Mouse (Mus musculus): ENCODE measurements around the gene Olfr1148. TPM values are rescaled to one million over a fixed set of nuclear protein-coding genes. Genes with fewer than 3 reads are reported as not detected.

Gene Olfr1148
- polyA plus RNA-seq (2015; fragmentation: Nextera tagmentation; extraction: Ambion mirVana): not detected in 2 replicates

DNA sequence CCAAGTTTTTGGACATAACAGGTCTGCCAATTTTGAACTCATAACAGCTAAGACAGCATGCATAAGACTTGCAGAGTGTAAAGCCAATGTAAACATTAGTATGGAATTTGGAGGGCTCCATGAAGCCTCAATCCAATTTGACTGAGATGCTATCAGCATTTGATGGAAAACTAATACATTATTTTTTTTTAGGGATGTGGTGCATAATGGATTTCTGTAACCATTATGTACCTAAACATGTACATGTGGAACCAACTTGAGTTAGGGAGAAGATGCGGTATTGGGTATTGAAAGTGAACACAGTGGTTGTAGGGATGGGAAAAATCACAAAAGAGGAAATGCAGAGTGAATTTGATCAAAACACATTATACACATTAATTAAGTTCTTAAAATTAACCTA is at the start of gene Olfr1148:
TSS of gene Olfr1148 (plus strand) at position 301 of the 400 bp plus-strand sequence.
- Histone ChIP-seq H3K9me3 (ENCODE audit: low read length) (no peaks in the 10 kb centered on the region), H3K9ac (replicated peaks; ENCODE audit: low read length) (no peak within 1 kb of the TSS), H3K4me3 (ENCODE audit: low read length) (no peak within 1 kb of the TSS), H3K4me1 (ENCODE audit: insufficient read depth, low read length) (no peaks in the 10 kb centered on the region), H3K4me2 (replicated peaks; ENCODE audit: low read depth, low read length) (no peak within 1 kb of the TSS), H3K27ac (ENCODE audit: low read length) (no peak within 1 kb of the TSS), H3K27me3 (ENCODE audit: insufficient read depth, low read length) (no peaks in the 10 kb centered on the region), H3K36me3 (ENCODE audit: insufficient read depth, low read length) (no peaks in the 10 kb centered on the region)
- no peak for ATAC-seq (ENCODE audit: low FRiP score, low TSS enrichment)
- 91% methylated on average over 1 of the region's 1 CpGs for WGBS

DNA sequence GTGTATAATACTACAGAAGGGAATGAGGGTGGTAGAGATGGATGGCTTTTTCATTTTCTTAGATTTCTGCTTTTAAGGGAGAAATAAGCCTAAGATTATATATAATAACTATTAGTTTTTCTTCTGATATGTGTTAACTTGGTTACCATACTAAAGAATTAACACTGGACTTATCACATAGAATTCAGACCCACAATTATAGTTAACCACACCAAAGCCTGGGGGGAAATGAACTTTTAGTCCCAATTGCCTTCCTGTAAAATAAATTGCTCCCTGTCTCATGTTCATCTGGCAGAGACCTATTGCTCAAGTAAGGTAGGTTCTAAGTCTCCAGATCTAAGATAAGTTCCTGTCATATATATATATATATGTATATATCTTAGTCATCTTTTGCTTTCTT is 30.0 kb upstream of the Olfr1148 start, which contains the start of gene Olfr1143:
TSS of gene Olfr1143 (plus strand) at position 301 of the 400 bp plus-strand sequence.
- H3K4me1 ChIP-seq (ENCODE audit: insufficient read depth, low read length): no peaks in the 10 kb centered on the region
- no peak within 1 kb of the TSS for H3K4me3 ChIP-seq (ENCODE audit: low read length)
- no peaks in the 10 kb centered on the region for H3K9me3 ChIP-seq (ENCODE audit: low read length)
- H3K27ac ChIP-seq (ENCODE audit: low read length): no peak within 1 kb of the TSS
- no peaks in the 10 kb centered on the region for H3K36me3 ChIP-seq (ENCODE audit: insufficient read depth, low read length)
- no peak within 1 kb of the TSS for H3K4me2 ChIP-seq (replicated peaks; ENCODE audit: low read depth, low read length)
- H3K9ac ChIP-seq (replicated peaks; ENCODE audit: low read length): no peak within 1 kb of the TSS
- no peaks in the 10 kb centered on the region for H3K27me3 ChIP-seq (ENCODE audit: insufficient read depth, low read length)
- ATAC-seq (ENCODE audit: low FRiP score, low TSS enrichment): no peak

DNA sequence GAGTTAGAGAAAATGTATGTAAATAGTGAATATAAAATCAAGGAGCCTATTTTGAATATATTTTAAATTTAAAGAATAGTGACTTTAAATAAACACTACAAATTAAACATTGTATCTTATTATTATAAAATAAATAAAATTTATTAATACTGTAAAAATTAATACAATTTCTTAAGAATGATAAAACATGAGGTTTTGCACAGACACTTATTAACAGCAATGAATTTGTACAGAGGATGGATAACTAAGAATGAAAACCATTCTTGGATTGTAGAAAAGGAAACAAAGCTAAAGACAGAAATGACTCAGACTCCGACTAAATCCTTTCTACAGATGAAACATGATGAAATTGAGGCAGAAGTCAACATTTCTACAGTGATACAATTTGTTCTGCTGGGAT is 20.8 kb upstream of the Olfr1148 start, which contains the start of gene Olfr1145:
TSS of gene Olfr1145 (plus strand) at position 301 of the 400 bp plus-strand sequence.
- 84% methylated on average over 1 of the region's 1 CpGs for WGBS
- H3K27ac ChIP-seq (ENCODE audit: low read length): no peak within 1 kb of the TSS
- H3K27me3 ChIP-seq (ENCODE audit: insufficient read depth, low read length): no peaks in the 10 kb centered on the region
- H3K4me3 ChIP-seq (ENCODE audit: low read length): no peak within 1 kb of the TSS
- no peaks in the 10 kb centered on the region for H3K4me1 ChIP-seq (ENCODE audit: insufficient read depth, low read length)
- no peak for ATAC-seq (ENCODE audit: low FRiP score, low TSS enrichment)
- H3K9me3 ChIP-seq (ENCODE audit: low read length): no peaks in the 10 kb centered on the region
- no peak within 1 kb of the TSS for H3K9ac ChIP-seq (replicated peaks; ENCODE audit: low read length)
- no peaks in the 10 kb centered on the region for H3K36me3 ChIP-seq (ENCODE audit: insufficient read depth, low read length)
- H3K4me2 ChIP-seq (replicated peaks; ENCODE audit: low read depth, low read length): no peak within 1 kb of the TSS

DNA sequence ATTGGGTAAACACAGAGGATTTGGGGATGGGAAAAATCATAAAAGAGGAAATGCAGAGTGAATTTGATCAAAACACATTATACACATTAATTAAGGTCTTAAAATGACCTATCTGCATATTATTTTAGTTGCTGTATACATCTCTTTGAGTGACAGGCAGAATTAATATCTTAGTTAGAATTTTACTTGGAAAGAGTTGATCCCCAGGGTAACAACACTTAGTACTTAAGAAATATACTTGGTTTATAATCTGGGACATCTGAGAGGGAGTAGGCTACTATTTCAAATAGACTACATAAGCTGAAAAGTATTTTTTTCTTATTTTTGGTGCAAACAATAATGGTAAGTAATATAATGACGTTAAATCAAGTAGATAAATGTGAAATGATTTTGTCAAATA is 13.4 kb downstream of the Olfr1148 start, which contains the start of gene Olfr1150-ps1:
TSS of gene Olfr1150-ps1 (plus strand) at position 301 of the 400 bp plus-strand sequence.
- Histone ChIP-seq H3K27ac (ENCODE audit: low read length) (no peak within 1 kb of the TSS), H3K4me2 (replicated peaks; ENCODE audit: low read depth, low read length) (no peak within 1 kb of the TSS), H3K4me1 (ENCODE audit: insufficient read depth, low read length) (no peaks in the 10 kb centered on the region), H3K36me3 (ENCODE audit: insufficient read depth, low read length) (no peaks in the 10 kb centered on the region), H3K27me3 (ENCODE audit: insufficient read depth, low read length) (no peaks in the 10 kb centered on the region), H3K9ac (replicated peaks; ENCODE audit: low read length) (no peak within 1 kb of the TSS), H3K9me3 (ENCODE audit: low read length) (no peaks in the 10 kb centered on the region), H3K4me3 (ENCODE audit: low read length) (no peak within 1 kb of the TSS)
- 87% methylated on average over 1 of the region's 1 CpGs for WGBS
- no peak for ATAC-seq (ENCODE audit: low FRiP score, low TSS enrichment)

DNA sequence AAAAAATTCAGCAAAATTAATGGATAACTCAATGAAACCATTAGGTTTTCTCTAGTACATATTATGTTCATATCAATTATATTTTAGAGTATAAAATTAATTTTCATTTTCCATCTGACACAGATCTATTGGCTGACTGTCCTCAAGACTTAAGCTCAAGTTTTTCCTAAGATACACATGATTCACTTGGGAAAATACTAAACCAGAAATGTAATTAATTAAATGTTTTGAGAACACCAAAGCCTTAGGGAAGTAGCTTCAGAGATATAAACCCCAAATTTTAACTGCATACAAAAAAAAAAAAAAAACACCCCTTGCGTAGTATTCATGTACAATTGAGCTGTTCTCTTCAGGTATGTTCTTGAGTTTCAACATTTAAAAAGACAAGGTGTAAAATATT is 25.2 kb downstream of the Olfr1148 start, which contains the start of gene Olfr1151:
TSS of gene Olfr1151 (plus strand) at position 301 of the 400 bp plus-strand sequence.
- WGBS: 93% methylated on average over 1 of the region's 1 CpGs

DNA sequence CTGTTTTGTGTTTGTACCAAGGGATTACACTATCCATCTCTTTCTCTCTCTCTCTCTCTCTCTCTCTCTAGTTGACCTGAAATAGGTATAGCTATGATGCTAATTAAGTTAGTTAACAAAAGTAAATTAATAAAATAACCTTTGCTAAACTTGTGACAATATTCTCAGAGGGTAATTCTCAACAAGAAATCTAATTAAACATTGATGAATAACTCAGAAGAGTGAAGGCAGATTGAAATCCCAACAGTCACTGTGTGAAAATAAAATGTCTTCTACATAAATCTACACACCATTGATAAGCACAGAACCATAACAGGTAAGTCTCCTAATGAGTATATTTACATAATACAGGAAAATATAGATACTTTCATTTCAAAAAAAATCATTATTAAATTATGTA is 35.9 kb downstream of the Olfr1148 start, which contains the start of gene Olfr1152:
TSS of gene Olfr1152 (plus strand) at position 301 of the 400 bp plus-strand sequence.
- ATAC-seq (ENCODE audit: low FRiP score, low TSS enrichment): no peak
- Histone ChIP-seq H3K4me3 (ENCODE audit: low read length) (no peak within 1 kb of the TSS), H3K27ac (ENCODE audit: low read length) (no peak within 1 kb of the TSS), H3K9ac (replicated peaks; ENCODE audit: low read length) (no peak within 1 kb of the TSS), H3K27me3 (ENCODE audit: insufficient read depth, low read length) (no peaks in the 10 kb centered on the region), H3K9me3 (ENCODE audit: low read length) (no peaks in the 10 kb centered on the region), H3K4me2 (replicated peaks; ENCODE audit: low read depth, low read length) (no peak within 1 kb of the TSS), H3K36me3 (ENCODE audit: insufficient read depth, low read length) (no peaks in the 10 kb centered on the region), H3K4me1 (ENCODE audit: insufficient read depth, low read length) (no peaks in the 10 kb centered on the region)

More for the DNA sequence above, 25.2 kb downstream of the Olfr1148 start, which contains the start of gene Olfr1151:
- no peak for ATAC-seq (ENCODE audit: low FRiP score, low TSS enrichment)
- Histone ChIP-seq H3K4me2 (replicated peaks; ENCODE audit: low read depth, low read length) (no peak within 1 kb of the TSS), H3K9me3 (ENCODE audit: low read length) (no peaks in the 10 kb centered on the region), H3K36me3 (ENCODE audit: insufficient read depth, low read length) (no peaks in the 10 kb centered on the region), H3K9ac (replicated peaks; ENCODE audit: low read length) (no peak within 1 kb of the TSS), H3K27ac (ENCODE audit: low read length) (no peak within 1 kb of the TSS), H3K27me3 (ENCODE audit: insufficient read depth, low read length) (no peaks in the 10 kb centered on the region), H3K4me3 (ENCODE audit: low read length) (no peak within 1 kb of the TSS), H3K4me1 (ENCODE audit: insufficient read depth, low read length) (no peaks in the 10 kb centered on the region)

Other genes starting within 250 kb of the Olfr1148 start
- not detected in 2 replicates for gene Olfr1130, start 224.3 kb upstream of the Olfr1148 start, polyA plus RNA-seq (2015; fragmentation: Nextera tagmentation; extraction: Ambion mirVana)
- gene Olfr1131, start 203.4 kb upstream of the Olfr1148 start, polyA plus RNA-seq (2015; fragmentation: Nextera tagmentation; extraction: Ambion mirVana): not detected in 2 replicates
- gene Olfr1132, start 193.0 kb upstream of the Olfr1148 start, polyA plus RNA-seq (2015; fragmentation: Nextera tagmentation; extraction: Ambion mirVana): not detected in 2 replicates
- not detected in 2 replicates for gene Olfr1133, start 183.2 kb upstream of the Olfr1148 start, polyA plus RNA-seq (2015; fragmentation: Nextera tagmentation; extraction: Ambion mirVana)
- gene Olfr1134, start 172.1 kb upstream of the Olfr1148 start, polyA plus RNA-seq (2015; fragmentation: Nextera tagmentation; extraction: Ambion mirVana): not detected in 2 replicates
- gene Olfr1135, start 156.9 kb upstream of the Olfr1148 start, polyA plus RNA-seq (2015; fragmentation: Nextera tagmentation; extraction: Ambion mirVana): not detected in 2 replicates
- not detected in 2 replicates for gene Olfr1136, start 136.6 kb upstream of the Olfr1148 start, polyA plus RNA-seq (2015; fragmentation: Nextera tagmentation; extraction: Ambion mirVana)
- not detected in 2 replicates for gene Olfr1137, start 117.4 kb upstream of the Olfr1148 start, polyA plus RNA-seq (2015; fragmentation: Nextera tagmentation; extraction: Ambion mirVana)
- gene Olfr1138, start 90.6 kb upstream of the Olfr1148 start, polyA plus RNA-seq (2015; fragmentation: Nextera tagmentation; extraction: Ambion mirVana): not detected in 2 replicates
- gene Olfr1140, start 86.8 kb upstream of the Olfr1148 start, polyA plus RNA-seq (2015; fragmentation: Nextera tagmentation; extraction: Ambion mirVana): not detected in 2 replicates
- not detected in 2 replicates for gene Olfr1141, start 76.5 kb upstream of the Olfr1148 start, polyA plus RNA-seq (2015; fragmentation: Nextera tagmentation; extraction: Ambion mirVana)
- gene Olfr152, start 51.0 kb upstream of the Olfr1148 start, polyA plus RNA-seq (2015; fragmentation: Nextera tagmentation; extraction: Ambion mirVana): not detected in 2 replicates
- gene Olfr1143, start 29.9 kb upstream of the Olfr1148 start, polyA plus RNA-seq (2015; fragmentation: Nextera tagmentation; extraction: Ambion mirVana): not detected in 2 replicates
- gene Olfr1145, start 20.7 kb upstream of the Olfr1148 start, polyA plus RNA-seq (2015; fragmentation: Nextera tagmentation; extraction: Ambion mirVana): not detected in 2 replicates
- not detected in 2 replicates for gene Olfr1150-ps1, start 13.5 kb downstream of the Olfr1148 start, polyA plus RNA-seq (2015; fragmentation: Nextera tagmentation; extraction: Ambion mirVana)
- gene Olfr1151, start 25.3 kb downstream of the Olfr1148 start, polyA plus RNA-seq (2015; fragmentation: Nextera tagmentation; extraction: Ambion mirVana): not detected in 2 replicates
- gene Olfr1152, start 36.0 kb downstream of the Olfr1148 start, polyA plus RNA-seq (2015; fragmentation: Nextera tagmentation; extraction: Ambion mirVana): 0.03 TPM in 1 of 2 replicates, not detected in the other
- gene Olfr1153, start 64.4 kb downstream of the Olfr1148 start, polyA plus RNA-seq (2015; fragmentation: Nextera tagmentation; extraction: Ambion mirVana): not detected in 2 replicates
- not detected in 2 replicates for gene Olfr1154, start 74.6 kb downstream of the Olfr1148 start, polyA plus RNA-seq (2015; fragmentation: Nextera tagmentation; extraction: Ambion mirVana)
- not detected in 2 replicates for gene Olfr1155, start 114.6 kb downstream of the Olfr1148 start, polyA plus RNA-seq (2015; fragmentation: Nextera tagmentation; extraction: Ambion mirVana)
- not detected in 2 replicates for gene Olfr1156, start 122.6 kb downstream of the Olfr1148 start, polyA plus RNA-seq (2015; fragmentation: Nextera tagmentation; extraction: Ambion mirVana)
- gene Olfr1157, start 137.8 kb downstream of the Olfr1148 start, polyA plus RNA-seq (2015; fragmentation: Nextera tagmentation; extraction: Ambion mirVana): not detected in 2 replicates
- not detected in 2 replicates for gene Olfr74, start 144.1 kb downstream of the Olfr1148 start, polyA plus RNA-seq (2015; fragmentation: Nextera tagmentation; extraction: Ambion mirVana)
- gene Olfr1158, start 159.6 kb downstream of the Olfr1148 start, polyA plus RNA-seq (2015; fragmentation: Nextera tagmentation; extraction: Ambion mirVana): not detected in 2 replicates
- gene Olfr1160, start 177.7 kb downstream of the Olfr1148 start, polyA plus RNA-seq (2015; fragmentation: Nextera tagmentation; extraction: Ambion mirVana): not detected in 2 replicates
- not detected in 2 replicates for gene Olfr1161, start 192.2 kb downstream of the Olfr1148 start, polyA plus RNA-seq (2015; fragmentation: Nextera tagmentation; extraction: Ambion mirVana)
- gene Olfr73, start 207.2 kb downstream of the Olfr1148 start, polyA plus RNA-seq (2015; fragmentation: Nextera tagmentation; extraction: Ambion mirVana): 0.05 TPM in 1 of 2 replicates, not detected in the other
- not detected in 2 replicates for gene Olfr1162, start 220.6 kb downstream of the Olfr1148 start, polyA plus RNA-seq (2015; fragmentation: Nextera tagmentation; extraction: Ambion mirVana)
- not detected in 2 replicates for gene Olfr1163, start 241.3 kb downstream of the Olfr1148 start, polyA plus RNA-seq (2015; fragmentation: Nextera tagmentation; extraction: Ambion mirVana)

All from kidney, embryonic 16.5 days (tissue).